Mouse (Mus musculus): ENCODE measurements at regions not wholly inside any gene's neighbourhood (a gene's known extent, or its start where the extent isn't known, plus 50 kb on each side); places are given as distances from the start of the nearest gene placed in this dataset.
A peak's percentile ranks its signal among the peaks of the same experiment; 100 is the strongest.
"Not testable (repeated sequence)": the region's sequence is repeated elsewhere in the genome, so short reads cannot be mapped to it uniquely, and the experiment has no call there.

DNA sequence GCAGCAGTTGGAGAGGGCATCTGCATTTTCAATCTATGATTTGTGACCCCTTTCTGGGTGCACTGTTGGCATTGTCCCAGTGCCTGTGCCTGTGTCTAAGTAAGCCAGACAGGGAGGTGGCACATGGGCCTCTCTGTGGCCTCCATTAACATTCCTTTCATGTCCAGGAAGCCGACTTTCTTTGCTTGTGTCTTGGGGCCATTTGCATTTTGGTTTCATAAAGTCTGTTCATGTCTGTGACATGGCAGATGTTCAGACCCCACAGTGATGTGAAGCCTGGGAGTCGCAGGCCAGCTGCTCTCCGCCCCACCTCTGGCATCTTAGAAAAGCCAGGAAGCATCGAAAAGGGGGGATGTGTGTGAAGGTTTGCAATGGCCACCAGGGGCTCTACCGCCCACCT is 153.1 kb downstream of the Kif26a start:
- no peak for DNase-seq

DNA sequence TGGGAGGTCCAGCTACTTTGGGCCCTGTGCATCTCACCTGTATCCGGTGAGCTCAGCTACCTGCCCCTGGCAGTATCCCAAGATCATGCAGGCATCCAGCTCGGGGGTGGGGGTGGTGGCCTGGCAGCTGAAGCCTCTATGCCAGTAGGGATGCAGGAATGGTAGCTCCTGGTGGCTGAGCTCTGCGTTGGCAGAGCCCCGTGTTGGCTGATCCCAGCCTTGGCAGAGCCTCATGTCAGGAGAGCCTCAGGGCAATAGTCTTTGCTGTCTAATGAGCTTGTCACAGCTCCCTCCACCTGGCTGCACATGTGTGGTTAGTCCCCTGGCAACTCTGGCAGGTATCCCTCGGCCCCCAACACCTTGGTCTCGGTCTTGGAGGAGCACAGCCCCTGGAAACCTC is 153.6 kb downstream of the Kif26a start:
- DNase-seq, result peak; percentile 6

DNA sequence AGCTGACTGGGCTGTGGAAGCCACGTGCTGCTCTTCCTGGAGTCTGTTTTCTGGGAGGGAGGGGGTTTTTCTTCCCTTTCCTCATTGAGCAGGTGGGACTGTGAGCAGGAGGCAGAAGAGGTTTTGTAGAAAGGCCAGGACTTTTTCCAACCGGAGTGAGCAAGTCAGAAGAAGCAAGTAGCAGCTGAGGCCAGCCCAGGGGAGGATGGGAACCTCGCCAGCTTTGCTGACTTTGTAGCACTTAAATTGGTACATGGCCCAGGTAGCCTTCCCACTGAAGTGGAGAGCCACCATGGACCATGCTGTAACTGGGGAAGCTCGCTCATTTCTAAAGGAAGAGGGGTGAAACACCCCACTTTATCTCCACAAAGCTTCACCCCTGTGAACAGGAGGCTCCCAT is 154.1 kb downstream of the Kif26a start:
- DNase-seq, result no peak

DNA sequence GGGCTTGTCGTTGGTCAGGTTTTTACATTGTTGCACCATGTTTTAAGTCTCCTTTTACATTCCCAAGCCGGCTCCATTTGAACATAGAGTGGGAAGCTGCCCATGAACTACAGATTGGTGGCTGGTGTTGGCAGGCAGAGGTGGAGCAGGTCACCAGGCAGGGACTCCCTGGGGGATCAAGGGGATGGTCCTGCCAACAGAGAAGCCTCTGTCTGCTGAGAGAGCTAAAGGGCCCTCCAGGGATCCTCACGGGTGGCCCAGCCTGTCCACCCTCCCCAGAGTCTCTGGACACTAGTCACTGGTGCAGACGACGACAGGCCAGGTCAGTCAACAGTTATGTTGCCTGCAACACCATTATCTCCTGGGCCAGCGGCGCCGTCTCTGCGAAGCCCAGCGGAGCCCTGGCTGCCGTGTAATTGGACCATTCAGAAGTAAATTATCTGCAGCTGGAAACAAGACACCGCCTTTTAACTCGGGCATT is 155.4 kb downstream of the Kif26a start:
- no peak for DNase-seq

DNA sequence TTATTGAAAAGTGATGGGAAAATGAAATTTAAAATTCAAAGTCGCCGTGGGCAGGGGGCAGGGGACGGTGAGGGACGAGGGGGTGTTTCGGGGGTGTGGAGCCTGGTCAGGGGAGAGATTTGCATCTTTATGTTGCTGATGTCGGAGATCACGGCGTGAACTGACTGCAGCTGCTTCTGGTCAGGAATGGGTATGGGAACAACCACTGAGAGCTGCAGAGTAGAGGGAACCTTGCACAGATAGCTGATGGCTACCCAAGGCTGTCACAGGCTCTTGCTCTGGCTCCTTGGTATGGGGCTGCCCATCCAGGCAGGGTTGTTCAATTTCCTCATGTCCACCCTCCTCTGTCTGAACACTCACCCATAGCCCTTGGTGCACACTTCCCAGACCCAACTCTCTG is 155.9 kb downstream of the Kif26a start:
- no peak for DNase-seq

DNA sequence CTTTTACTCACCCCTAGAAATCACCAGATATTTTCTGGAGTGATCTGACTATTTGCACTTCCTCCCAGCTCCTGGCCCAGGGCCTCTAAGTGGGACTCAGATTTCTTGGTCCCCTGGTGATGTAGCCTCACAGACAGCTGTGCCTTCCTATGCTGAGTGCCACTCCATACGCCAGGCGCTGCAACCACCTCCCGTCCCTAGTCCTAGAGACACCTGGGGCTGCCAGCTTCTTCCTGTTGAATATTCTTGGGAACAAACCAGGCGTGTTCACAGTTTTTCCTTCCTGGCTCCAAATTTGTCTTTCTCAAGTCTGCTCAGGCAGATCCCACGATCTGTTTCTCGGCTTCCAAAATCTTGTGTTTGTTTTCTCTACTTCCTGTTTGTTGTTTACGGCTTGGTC is 160.2 kb downstream of the Kif26a start:
- no peak for DNase-seq

DNA sequence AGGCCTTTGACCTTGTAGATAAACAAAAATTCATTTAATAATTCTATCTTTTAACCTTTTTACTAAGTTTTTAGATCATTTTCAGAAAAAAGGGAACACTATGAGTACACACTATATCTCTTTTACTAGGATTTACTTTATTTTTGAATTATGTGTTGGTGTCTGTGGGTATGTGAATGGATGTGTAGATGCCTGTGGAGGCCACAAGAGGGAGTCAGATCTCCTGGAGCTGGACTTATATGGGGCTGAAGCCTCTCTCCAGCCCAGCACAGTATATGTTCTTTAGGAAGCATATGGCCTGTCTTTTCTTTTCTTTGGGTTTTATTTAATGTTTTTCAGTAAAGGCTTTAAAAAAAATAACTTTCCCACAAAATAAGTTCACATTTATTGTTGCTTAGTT is 162.0 kb downstream of the Kif26a start:
- no peak for DNase-seq

DNA sequence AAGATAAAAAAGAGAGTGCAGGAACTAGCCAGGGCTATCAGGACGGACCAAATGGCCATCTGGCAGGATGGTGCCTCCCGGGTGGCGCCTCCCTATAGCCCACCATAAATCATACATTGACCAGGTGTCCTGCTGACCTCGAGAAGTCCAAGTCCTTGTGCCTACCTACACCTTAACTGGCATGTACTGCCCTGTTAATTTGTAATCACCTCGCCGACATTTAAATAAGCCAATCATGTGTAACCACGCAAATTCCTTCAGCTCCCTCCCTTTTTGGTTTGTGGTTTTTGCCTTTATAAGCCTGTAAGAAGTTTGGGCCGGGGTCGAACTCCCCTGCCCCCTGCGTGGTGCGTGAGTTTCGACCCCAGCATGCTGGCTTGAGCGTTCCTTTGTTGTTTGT is 163.1 kb downstream of the Kif26a start:
- not testable (repeated sequence) for DNase-seq

DNA sequence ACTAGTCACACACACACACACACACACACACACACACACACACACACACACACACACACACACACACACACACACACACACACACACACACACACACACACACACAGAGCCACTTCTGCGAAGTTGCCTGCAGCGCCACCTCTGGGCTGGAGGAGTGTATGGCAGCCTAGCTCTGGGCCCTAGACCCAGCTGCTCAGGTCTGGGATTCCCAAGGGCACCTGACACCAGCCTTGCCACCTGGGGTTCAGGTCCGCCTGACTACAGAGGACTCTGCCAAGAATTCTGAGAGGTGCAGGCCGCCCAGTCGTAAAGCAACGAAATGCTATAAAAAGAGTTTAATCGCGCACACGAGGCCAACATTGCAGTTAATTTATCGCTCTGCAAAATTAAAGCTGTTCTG is 163.8 kb downstream of the Kif26a start:
- DNase-seq, result no peak

DNA sequence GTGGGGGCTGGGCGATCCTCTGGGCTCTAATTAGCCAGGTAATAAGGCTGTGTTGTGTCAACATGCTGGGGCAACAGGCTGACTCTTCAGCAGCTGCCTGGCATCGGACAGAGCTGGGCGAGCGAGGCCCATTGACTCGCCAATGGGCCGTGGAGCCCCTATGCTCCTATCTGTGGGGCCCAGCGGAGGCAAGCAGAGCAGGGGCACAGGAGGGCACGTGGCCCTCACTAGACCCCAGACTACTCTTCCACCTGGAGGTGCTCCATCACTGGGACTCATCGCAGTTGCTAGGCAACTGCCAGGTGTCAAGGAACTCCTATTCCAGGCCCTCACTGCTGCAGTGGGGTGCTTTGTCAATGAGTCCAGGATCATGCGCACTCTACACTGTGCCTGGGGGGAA is 164.7 kb downstream of the Kif26a start:
- DNase-seq, result no peak

DNA sequence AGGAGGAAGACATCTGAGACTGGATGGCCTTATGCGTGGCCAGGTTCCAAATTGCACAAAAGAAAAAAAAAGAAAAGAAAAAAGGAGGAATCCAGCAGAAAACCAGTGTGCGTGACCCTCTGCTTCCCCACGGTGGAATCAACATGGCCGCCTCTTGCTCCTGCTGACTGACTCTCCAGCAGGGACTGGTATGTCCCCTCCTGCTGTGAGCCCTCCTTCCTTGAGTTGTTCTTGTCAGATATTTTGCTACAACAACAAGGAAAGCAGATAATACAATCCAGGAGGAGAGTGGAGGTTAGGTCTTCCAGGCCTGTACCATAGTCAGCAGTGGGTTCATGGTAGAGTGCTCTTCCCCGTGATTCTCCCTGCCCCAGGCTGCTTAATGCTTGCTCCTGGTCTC is 168.8 kb downstream of the Kif26a start:
- no peak for DNase-seq

DNA sequence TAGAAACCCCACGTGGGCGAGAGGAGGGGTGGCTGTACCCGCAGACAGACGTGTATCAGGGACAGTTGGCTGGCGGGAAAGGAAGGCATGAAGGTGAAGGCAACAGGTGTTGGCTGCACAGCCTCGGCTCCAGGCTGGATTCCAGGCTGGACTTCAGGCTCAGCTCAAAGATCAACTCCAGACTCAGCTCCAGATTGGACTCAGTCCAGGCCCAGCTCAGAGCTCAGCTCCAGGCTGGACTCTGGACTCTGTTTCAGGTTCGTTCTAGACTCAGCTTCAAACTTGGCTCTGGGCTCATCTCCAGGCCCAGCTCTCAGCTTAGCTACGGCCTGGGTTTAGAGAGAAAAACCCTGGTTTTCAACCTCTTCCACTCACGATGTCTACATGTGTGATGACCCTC is 171.2 kb downstream of the Kif26a start:
- no peak for DNase-seq

DNA sequence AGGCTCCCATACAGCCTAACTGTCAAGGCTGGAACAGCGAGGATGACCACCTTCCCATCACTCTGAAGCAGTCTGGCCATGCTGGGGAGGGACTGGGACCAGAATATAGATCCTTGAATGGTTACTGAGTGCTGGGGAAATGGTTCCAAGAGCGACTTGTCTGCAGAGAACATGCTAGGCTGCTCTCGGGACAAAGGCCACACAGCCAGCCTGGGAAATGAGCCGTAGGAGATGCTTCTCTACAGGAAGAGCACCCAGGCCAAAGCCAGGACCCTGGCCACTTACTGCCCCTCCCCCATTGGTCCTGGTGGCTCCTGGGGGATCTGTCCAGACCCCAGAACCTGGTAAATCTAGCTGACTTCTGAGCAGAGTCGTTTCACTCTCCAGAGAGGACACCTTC is 170.8 kb upstream of the A530016L24Rik start:
- no peak for DNase-seq

DNA sequence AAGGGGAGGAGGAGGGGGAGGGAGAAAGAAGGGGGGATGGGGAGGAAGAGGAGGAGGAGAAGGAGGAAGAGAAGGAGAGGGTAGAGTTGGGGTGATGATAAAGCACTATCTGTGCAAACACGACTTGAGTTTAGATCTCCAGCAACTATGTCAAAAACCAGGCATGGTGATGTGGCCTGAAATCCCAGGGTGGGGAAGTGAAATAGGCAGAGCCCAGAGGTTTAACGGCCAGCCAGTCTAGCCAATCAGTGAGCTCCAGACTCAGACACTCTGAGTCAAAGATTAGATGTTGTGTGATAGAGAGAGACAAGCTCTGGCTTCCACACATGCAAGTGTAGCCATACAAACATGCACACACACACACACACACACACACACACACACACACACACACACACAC is 167.1 kb upstream of the A530016L24Rik start:
- no peak for DNase-seq

DNA sequence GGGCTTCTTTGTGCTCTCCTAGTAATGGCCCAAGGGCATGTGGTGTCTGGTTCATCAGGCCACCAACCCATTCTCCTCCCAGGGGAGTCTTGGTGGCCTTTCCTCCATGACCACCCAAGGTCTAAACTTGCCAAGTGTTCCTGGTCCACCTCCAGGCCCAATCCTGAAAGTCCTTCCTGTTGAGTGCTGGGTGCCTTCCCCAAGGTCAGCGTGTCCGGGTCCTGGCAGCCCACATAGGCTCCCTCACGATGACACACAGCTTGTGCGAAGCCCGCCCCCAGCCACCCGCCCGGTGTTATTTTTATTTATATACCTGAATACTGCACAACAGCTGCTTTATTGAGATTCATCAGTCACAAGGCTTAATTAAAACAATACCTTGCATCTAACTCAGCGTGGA is 161.8 kb upstream of the A530016L24Rik start:
- no peak for DNase-seq

DNA sequence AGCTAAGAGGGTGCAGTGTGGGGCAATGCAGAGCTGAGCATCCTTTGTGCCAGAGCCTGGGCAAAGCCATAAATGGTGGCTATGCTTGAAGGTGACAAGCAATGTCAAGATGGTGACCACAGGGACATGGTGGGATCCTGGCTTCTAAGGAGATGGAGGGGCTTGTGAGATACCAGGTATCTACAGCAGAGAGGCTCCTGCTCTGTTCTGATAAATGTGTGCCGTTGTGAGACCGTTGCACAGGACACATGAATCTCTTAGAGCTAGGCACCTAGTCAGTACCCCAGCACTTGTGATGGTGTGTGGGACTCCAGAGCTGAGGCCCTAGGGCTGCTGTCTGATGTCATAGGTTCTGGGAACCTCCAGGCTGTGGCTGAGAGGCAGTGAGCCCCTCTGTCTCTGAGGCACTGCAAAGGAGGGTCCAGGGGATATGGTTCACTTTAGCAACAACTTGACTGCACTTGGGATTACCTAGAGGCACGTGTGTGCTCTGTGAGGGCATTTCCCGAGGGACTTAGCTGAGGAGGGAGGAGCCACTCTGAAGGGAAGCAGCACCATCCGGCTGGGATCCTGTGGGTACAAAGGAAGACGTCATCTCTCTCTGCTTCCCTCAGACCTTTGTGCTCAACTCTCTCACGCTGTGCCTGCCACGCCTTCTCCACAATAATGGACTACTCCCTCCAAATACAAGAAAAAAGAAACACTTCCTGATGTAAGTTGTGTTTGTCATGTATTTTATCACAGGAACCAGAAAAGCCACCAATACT is 160.3 kb upstream of the A530016L24Rik start:
- no peak for DNase-seq

DNA sequence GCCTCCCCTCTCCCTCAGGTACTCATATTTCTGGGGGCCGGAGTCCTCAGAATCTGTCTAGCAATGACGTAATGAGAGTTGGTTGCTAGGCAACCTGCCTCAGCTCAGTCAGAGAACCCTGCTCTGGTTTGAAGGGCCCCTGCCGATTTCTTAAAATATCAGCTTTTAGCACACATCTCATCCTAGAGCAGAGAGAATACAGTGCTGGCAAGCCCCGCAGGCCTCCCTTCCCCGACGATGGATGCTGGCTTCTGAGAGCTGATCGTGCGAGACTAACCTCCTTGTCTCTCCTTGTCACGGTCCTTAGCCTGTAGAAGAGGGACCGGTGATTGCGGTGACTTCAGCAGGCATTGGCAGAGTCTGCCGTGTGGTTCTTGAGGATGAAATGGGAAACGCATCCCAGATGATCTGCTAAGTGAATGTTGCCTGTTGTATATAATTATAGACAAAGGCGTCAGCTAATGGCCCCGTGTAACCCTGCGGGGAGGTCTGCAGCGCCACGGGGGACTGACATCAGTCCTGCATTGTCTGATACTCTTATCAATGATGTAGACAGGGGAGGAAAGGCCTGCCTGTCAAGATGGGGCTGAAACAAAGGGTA is 159.4 kb upstream of the A530016L24Rik start:
- peak; percentile 14 for DNase-seq

DNA sequence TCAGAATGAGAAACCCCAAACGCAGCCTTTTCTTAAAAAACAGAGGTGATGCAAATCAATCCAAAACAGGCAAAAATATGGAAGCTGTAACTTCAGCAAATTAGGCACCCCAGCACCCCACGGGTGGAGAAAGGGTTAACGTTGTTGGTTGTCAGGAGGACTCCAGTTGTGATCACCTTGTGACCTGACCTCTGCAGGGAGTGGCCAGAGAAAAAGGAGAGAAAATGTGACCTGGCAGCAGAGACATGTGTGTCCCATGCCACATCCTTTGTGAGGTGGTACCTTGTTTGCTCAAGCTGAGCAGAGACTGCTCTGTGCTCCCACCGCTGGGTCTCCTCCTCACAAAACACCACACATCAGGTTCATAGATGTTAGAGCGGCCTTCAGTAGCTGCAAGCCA is 158.7 kb upstream of the A530016L24Rik start:
- DNase-seq, result no peak

DNA sequence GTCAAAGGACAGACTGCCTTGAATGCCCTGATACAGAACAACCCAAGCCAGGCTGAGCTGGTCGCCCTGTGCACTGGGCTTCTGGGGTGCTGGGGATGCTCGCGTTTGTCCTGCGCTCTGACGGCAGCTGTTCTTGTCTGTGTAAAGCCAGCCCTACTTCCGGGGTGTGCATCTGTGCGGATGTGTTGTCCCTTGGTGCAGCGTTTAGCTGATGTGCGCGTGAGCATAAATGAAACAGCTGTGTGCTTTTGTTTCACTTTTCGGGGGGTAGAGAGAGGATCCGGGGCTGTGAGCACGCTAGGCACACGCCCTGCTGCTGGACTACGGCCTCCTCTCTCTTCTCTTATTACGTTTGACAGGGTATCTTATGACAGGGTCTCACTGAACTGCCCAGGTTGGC is 158.2 kb upstream of the A530016L24Rik start:
- DNase-seq, result no peak

DNA sequence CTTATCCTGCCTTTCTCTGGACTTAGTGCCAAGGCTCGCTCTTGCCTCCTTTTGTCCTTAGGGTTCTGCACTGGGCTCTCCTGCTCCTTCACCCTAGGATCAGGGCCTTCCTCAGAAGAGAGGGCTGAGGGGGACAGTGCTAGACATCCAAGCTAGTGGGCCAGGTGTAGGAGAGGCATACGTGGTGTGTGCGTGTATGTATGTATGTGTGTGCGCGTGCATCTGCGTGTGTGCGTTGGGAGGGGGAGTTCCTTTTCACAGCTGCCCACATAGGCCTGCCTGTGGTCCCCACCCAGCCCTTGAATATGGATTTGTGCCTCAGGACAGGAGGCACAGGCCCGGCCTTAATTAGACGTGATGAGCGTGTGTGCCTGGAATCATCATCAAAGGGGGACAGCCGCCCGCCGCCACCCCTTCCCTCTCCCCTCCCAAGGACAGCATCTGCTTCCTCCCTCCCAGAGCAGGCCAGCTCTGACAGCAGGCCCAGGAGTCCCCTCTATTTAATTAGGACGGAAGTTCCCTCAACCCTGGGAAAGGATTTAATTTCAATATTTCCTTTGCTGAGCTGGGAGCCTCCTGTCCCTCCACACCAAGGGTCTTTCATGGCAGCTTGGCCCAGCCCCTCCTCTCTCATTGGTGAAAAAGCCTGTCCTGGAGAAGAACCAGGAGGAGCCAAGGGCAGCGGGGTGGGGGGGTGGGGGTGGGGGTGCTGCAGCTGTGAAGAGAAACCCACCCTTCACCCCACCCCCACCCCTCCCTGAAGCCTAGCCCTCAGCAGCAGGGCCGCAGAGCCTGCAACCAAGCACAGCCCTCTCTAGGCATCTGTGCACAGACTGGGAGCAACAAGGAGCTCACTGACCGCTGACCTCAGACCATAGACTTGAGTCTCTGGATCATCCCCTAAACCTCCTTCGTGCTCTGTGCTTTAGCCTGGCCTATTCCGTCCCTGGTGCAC is 155.8 kb upstream of the A530016L24Rik start:
- DNase-seq, result no peak

DNA sequence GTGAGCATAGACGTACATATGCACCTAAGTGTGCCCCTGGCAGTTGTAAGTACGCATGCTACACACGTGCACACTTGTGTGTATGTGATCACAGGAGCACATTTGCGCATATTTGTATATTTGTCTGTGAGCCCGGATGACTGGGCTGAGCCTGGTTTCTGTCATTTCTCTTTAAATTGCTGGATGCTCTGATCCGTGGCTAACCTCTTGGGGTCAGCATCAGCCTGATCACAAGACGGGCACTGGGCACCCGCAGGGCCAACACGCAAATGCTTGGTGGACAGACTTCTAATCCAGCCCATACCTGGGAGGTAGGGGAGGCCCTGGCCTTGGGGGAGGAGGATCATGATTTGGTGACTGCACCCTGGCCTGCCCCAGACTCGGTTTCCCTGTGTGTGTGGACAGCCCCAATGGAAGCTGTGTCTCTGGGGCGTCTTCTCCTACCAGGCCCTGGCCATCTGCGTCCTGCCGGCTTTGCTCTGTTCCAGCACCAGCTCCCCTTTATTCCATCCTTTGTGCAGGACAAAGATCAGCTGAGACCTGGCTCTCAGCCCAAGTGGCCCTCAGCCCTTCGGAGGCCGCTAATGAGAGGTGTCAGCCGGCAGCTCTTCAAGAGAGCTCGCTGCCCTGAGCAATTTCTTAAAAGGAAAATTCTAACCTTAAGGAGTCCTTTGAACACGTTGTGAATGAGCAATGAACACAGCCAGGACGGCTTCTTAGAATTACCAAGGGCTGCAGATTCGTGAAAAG is 155.0 kb upstream of the A530016L24Rik start:
- DNase-seq, result no peak

DNA sequence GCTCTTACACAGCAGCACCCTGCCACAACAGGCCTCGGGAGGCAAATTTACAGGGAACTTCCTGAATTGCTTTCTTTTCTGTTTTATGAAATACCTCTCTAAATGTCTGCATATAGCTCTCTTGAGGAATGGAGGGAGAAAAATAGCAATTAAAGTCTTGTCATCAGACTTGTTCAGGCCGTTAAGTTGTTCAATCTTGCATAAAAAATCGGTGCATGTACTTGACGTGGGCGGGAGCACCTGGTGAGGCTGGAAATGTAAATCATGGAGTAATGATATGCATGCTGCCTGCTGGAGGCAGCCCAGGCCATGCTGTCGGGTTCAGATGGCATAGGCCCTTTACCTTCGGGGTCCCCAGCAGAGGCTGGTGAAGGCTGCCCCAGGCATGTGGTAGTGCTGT is 153.6 kb upstream of the A530016L24Rik start:
- no peak for DNase-seq

Data from cerebellum, adult 9-10 months (tissue).